Mouse (Mus musculus) mature B cell (primary cell): ENCODE data around the gene Cetn3.

Experiments
- in situ Hi-C: fragments of 300-500 bp; cut with MboI; formaldehyde crosslinking; loops from 2 replicates; pipeline ENCODE4 v1.14.3; 2019

Gene Cetn3

DNA sequence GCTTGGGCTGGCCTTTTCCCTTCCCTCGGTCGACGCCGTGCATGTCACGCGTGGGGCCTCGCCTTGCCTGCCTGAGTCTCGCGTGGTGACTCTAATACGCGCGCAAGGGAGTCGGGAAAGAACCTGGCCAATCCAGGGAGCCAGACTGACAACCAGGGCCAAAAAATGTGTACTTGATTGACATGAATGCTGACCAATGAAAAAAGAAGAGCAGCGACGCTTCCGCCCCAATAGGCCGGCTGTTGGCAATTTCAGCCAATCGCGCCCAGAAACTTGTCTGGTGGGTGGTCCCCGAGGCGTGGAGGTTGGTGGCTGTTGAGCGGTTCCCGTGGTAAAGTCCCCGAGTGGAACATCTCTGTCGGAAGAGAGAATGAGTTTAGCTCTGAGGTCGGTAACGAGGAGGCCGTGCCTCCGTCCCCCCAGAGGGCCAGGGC, at the start of gene Cetn3:
Gene Cetn3, plus strand, starts transcription at position 107 of the 434 bp plus-strand sequence.
- in situ Hi-C loops: no loop called here

DNA sequence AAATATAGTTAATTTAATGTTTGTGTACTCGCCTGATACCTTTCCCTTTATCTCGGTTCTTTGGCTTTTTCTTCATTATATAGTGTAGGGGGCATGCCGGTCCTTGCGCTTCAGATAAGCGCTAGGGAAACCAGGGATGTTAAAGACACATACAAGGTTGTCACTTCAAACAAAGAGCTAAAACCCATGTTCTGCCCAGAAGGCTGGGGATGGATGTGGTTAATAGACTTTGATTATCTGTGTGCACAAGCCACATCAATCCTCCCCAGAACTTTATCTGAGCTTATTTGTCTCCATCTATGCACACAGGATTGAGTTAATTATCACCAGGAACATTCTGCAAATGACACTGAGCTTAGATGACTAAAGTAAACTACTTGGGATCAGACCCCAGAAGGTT, 46.3 kb upstream of the Cetn3 start:
- in situ Hi-C loops: no loop called here

DNA sequence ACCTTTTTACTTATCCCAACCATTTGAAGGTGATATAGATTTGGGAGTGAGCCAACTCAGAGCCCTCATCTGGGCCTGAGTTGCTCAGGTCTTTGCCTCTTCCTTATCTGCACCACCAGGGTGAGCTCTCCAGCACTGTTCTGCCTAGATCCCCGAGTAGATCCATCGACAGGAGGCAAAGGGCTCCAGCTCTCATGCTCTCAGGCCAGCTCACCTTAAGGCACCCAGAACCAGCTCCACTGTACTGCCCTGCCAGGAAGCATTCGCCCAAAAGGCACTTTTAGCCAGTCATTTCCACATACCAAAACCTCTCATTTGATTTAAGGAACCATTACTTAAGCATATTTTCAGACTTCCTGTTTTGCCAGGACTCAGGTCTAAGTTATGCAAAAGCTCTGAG, 42.0 kb upstream of the Cetn3 start:
- in situ Hi-C loops: no loop called here

DNA sequence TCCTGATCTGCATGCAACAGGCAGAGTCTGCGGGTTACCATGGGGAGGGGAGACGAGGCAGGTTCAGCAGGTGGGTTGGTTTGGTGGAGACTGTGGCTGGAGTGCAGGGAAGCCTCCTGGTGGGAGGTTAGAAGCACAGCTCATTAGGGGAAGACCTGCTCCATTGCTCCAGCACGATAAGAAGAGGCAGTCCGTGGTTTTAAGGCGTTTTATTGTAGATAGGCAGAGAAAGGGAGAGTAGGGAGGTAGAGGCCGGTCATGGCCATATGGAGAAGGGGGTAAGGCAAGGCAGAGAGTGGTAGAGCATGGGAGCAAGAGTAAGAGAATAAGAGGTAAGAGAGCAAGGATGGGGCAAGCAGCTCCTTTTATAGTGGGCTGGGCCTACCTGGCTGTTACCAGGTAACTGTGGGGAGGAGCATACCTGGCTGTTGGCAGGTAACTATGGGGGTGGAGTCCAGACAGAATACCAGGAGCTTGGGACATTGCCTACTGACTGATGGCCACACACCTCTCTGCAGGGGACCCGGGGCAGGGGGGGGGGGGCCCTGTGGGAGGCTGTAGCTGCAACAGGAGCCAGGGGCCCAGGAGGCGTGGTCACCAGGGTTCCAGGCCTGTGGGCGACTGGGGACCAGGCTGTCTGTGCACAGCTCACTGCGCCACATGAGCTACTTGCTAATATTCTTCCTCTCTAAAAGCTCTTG, 39.3 kb upstream of the Cetn3 start:
- in situ Hi-C loops: no loop called here

DNA sequence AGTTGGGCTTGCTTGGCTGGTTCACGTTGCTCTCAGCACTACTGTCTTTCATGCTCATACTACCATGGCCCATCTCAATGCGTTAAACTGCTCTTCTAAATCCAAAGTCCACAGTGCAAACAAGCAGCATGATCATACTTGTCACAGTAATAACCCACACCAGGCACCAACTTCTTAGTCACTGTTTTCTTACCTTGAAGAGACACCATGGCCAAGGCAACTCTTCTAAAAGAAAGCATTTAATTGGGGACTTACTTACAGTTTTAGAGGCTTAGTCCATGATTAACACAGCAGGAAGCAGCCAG, 38.8 kb upstream of the Cetn3 start:
- in situ Hi-C loops: no loop called here

DNA sequence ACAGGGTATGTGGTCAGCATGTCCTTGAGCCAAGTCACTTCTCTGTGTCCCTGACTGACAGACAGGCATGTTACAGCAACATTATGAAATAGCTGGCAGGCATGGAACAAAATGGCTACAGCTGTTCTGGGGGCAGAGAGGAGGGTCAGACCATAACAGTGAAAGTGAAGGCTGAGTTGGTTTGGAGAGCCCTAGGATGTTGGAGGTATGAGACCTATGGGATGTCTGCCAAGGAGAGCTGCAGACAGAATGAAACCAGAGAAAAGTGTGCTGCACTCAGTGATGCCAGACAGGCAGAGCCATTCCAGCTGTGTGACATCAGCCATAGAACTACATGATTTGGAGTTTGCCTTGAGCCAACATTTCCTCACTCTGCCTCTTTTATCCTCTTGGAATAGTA, 28.0 kb upstream of the Cetn3 start:
- in situ Hi-C loops: no loop called here

DNA sequence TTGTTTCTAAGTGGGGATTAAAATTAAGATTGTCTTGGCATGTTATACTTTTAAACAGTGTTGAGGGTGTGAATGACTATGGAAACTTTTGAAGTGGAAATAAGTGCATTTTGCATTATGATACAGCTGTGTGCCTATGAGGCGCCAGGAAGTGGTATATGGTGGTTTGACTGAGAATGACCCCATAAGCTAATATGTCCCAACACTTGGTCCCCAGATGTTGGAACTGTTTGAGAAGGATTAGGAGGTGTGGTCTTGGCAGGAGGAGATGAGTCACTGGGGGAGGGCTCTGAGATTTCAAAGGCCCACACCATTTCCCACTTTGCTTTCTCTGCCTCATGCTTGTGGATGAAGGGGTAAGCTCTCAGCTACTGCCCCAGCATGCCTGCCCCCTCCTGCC, 27.6 kb upstream of the Cetn3 start:
- in situ Hi-C loops: no loop called here

DNA sequence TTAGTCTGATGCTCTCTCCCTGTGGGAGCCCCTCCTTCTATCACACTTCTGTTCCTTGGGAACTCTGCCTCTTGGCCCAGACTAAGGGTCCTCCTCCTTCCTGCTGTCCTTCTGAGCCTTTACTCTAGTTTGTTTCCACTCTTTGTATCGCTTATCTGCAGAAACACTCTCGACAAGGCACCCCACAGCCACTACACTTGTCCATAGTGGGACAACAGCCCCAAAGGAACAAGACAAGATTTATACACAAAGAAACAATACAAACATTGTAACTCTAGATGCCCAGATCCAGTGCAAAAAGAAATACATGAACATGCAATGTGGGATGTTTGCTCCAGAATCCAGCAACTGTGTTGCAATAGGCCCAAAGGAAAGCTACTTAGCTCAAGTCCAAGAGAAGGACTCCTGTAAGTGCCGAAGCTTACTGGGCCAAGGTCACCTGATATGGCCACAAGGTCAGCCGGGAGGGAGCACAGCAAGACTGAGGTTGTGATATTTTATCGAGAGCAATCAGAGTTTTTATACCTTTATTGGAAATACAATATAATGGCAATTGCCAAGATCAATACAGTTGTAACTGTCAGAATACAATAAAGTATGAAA, 25.7 kb upstream of the Cetn3 start:
- in situ Hi-C loops: no loop called here

DNA sequence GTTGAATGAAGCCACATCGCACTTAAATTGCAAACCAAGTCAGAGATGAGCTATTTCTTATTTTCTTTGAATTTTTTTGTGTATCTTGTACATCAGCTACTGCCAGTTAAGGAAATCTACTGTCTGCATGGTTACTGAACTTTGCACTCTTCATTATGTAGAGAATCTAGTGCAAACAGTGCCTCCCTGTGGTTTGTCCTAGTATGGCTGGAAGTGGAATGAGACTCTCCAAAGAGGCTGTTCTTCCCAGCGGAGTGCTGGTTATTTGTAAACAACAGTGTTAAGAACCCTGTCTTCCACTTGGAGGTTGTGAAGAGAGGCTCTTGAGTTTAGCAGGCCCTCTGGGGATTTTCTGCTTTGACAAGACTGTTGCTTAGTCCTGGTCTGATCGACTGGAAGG, 22.5 kb upstream of the Cetn3 start:
- in situ Hi-C loops: loop anchor here (10.0 kb wide), 1 partner anchor 326 kb away; no protein-coding TSS in a partner anchor

DNA sequence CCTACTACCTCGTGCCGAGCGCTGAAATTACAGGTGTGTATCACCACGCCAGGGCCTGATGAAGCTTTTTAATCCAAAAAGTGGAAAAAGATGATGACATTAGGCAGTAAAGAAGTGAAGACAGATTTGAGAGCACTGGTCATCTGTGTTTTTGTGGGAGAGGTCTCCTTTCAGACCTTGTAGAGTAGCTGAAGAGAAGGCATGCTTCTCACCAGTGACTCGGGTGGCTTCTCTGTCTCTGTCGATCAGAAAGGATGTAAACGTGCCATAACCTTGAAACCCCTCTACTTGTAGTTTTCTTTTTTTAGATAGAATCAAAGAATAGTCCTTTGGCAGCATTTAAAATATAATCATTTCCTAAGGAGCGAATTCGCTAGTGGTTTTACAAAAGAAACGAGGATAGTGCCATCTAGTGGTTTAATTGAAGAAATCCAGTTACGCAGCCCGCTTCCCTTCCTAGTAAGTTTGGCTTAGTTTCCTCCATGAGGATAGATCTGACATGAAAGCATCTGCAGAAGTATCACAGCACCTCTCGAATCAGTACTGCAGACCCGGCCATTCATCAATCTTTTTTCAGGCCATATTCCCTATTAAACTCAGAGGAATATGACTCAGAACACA, 21.2 kb upstream of the Cetn3 start:
- in situ Hi-C loops: loop anchor here (10.0 kb wide), 1 partner anchor 327 kb away; no protein-coding TSS in a partner anchor

DNA sequence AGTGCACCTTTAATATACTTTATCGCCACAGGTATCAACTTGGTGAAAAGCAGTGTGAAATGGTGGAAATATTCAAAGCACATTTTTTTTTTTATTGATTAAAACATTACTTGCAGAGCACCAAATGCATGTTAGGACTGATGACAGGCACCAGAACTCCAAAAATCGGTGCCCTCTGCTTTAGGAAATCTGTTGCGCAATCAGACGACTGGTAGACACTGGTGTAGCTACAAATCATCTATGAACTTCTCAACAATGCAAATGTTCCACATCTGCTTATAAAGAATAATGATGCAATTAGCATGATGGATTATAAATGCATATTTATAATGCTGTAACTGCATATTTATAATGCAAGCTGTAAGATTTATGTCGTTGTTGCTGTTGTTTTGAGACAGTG, 18.7 kb upstream of the Cetn3 start:
- in situ Hi-C loops: loop anchor here (10.0 kb wide), 1 partner anchor 329 kb away; no protein-coding TSS in a partner anchor

DNA sequence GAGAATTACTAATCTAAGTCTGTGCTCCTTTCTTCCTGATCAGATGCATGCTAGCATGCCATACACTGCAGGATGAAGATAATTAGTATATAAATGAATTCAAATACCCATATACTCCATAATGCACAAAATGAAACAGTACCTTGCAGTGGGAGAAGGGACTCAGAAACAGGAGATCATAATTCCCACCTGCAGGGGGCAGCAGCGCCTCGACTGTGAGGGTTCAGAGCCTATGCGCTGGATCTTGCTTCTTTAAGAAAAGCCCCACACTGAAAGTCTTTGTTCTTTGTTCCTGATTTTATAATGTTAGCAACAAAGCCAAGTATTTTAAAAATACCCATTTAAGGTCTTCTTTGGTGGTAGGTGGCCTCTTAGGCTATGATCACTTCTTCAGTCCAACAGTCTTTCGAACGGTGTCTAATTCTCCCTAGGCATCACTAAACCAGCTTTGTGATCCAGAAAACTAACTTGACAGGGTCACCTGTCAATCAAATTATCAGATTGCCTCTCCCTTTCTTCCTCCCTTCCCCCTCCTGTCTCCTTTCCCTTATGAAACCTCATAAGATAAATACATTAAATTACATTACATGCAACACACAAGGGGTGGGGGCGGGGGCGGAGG, 15.7 kb upstream of the Cetn3 start:
- in situ Hi-C loops: loop anchor here (10.0 kb wide), 1 partner anchor 332 kb away; no protein-coding TSS in a partner anchor

DNA sequence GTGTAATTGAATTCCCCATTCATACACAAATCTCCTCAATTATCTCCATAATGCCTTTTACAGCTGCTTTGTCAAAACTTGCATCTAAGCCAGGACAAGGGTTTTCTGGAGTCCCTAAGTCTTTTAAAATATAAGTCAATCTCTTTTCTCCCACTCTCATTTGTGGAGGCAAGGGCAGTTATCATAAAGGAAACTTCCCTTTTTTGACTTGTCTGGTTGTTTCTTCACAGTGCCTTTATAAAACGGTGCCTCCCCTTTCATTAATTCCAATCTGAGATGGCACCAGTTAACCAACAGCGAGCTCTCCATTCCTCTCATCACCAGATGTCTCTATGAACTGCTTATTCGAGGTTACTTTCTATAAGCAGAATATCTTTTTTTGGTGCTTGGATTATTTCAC, 6.7 kb upstream of the Cetn3 start:
- in situ Hi-C loops: no loop called here

DNA sequence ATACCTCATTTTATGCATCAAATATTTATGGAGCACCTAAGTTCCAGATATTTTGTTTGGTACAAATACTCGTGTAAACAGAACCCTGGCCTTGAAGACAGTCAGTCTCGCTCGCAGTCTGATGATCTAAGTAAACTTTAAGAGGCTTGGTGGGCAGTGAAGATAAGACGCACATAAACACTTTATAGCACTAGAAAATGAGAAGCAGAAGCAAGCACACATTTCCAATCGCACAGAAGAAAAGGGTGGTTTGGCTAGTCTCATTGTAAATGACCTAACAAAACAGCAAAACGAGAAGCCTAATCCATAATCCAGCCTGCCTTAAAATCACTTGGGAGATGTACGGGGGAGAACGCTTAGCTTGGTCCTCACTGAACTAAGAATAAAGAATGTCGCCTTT, 402 bp upstream of the Cetn3 start:
- in situ Hi-C loops: no loop called here

DNA sequence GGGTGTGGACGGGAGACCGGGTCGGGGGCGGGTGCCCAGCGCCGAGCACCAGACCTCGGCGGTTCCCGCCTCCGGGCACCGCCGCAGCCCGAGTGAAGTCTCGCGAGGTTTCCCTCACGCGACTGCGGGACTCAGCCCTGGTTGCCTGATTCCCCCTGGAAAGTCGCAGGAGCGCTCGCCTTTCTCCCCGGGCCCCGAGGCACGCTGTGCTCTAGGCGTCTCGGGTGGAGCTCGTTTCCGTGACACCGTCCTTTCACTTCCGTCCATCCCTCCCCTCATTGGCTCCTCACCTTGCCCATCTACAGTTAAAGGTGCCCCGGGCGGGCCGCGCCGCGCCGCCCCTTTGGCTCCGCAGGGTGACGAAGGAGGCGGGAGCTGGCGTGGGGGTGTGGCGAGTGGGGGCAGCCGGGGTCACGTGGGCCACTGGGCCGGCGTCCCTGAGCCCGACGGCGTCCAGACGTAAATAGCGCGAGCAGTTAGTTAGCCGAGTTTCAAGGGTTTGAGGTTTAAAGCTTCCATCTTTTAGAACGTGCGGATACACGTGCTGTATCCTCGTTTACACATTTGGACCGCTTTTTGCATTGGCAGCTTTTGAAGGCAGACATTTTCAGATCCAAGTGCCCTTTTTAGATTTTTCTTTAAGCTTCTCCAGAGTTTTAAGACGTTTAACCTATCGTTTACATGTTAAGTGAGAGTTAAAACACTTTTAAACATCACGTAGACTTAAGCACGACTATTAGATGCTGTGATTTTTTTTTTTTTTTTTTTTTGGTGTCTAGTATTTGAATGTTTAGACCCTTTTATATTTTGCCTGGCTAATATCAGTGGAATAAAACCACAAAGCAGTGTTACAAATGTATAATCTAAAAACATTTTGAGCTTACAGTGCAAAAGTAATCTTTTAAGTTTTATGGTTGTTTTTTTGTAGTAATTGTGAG, 797 bp downstream of the Cetn3 start:
- in situ Hi-C loops: no loop called here

DNA sequence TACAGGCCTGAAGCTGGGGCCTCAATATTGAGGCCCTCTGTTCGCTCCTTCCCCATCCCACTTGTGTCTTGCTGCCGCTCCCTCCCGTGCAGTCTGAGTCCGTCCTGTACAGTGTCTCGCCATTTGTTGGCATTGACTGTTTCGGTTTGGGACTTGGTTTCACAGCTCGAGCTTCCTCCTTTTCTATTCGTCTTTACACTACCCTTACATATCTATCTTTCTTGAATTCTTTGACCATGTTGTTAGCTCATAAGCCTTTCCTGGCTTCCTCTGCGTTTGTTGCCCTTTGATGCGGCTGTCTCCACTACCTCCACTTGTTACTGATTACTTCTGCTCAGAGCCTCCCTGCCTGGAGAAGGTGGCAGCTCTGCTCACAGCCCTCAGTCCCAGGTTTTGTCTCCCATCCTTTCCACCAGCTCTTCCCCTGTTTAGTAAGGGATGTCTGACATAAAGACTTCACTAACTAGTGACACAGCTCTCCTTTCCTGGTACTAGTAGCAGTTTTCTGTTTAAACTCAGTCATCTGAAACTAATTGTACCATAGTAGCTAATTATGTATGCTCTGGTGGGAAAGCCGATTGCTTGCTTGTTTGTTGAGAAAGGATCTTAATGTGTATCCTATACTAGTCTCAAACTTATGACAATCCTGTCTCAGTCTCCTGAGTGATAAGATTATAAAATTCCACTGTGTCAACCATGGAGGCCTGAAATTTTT, 3.0 kb downstream of the Cetn3 start:
- in situ Hi-C loops: no loop called here

DNA sequence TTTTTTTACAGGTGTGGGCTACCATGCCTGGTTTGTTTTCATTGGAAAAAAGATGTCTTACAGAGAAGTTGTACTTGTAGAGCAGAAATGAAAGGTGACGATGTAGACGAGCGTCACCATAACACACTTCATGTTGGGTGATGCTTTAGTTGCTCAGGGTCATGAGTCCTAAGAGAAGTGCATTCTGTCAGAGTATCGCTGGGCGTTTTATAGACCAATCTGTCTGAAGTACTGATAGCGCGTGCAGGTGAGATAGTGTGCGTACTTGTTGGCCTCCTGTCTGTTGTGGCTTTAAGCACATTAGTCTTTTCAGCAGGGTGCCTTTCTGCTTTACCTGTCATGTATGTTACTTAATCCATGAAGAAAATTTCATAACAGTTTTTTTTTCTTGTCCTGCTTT, 7.3 kb downstream of the Cetn3 start:
- in situ Hi-C loops: no loop called here

DNA sequence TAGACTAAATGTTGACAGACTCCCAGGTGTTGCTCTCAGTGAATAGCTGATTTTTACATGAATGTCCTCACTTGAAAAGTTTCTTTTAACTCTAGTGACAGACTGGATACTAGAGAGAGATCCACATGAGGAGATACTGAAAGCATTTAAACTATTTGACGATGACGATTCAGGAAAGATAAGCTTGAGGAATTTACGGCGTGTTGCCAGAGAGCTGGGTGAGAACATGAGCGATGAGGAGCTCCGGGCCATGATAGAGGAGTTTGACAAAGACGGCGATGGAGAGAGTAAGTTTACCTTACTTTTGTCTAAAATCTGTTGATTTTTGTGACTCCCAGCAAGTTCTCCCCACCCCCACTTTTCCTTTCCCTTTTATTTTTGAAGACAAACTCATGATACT, 9.0 kb downstream of the Cetn3 start:
- in situ Hi-C loops: no loop called here

DNA sequence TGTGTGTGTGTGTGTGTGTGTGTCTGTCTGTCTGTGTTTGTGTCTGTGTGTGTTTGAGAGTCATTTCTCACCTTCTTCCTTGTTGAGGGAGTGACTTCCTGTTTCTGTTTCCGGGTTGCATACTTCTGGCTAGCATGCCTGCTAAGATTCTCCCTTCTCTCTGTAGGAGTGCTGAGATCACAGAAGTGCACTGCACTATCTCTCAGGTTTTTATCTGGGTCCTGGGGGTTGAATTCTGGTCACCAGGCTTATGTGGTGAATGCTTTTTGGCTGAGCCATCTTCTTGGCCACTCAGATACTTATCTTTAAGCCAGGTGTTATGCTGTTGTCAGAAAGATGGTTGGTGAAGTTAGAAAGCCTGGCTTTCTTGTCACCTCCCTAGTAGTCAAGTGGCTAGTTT, 11.0 kb downstream of the Cetn3 start:
- in situ Hi-C loops: no loop called here

DNA sequence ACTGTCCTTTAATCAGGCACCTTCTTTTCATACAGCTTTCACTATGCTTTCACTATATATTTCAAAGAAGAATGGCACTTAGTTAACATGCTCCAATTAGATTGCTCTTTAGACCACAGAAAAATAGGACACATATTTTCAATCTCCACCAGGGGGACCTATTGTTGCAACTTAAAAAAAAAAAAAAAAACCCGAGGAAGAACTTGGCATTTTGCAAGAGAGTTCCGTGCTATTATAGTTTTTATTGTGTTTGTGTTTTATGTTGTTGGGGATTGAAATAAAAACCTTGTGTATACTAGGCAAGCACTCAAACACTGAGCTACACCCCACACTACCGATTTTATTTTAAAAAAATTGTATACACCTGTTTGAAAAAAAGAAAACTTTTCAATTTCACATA, 18.2 kb downstream of the Cetn3 start:
- in situ Hi-C loops: no loop called here

DNA sequence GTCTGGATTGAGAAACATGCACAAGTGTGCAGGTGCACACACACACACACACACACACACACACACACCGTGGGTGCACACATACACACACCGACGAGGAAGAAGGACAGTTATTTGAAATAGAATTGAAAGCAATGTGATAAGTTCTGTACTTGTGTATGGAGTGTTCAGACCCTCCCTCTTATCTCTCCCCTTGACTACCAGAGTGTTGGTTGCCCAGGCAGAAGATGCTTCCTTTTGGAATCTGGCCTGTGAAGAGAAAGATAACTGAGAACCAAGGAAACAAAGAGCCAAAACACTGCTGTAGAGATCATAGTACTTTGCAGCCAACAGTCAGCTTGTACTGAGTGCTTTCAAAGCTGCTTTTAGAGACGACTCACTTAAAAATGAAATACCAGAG, 20.8 kb downstream of the Cetn3 start:
- in situ Hi-C loops: no loop called here
